ENCODE assay signal across 21 mouse cellular contexts in genomic region chr3:132353204-132353603, GRCm38 (mm10).
DNase-seq lines count a peak whose midpoint lies in the region; ATAC-seq lines count a peak whose summit lies in the region.
"Had no signal": no experiment of that assay in that cellular context is flagged by ENCODE, and none has a peak within 500 bp of the region (broad histone marks: within the 10 kb centered on the region; RNA-seq: fewer than 3 reads in every experiment).

No protein-coding gene starts in this region.

- DNase-seq in forebrain, embryonic 11.5 days (ENCODE audit: low spot score): peak; percentile 52
- no peak for DNase-seq in forebrain, embryonic 10.5 days (ENCODE audit: extremely low spot score, low spot score)
- DNase-seq in midbrain, embryonic 11.5 days (ENCODE audit: low spot score, missing footprints): no peak
- DNase-seq in midbrain, embryonic 10.5 days (ENCODE audit: low spot score): no peak
- DNase-seq: adrenal gland, adult 2 months; adrenal gland, postnatal 10 days; adrenal gland, postnatal 25 days; cerebellum, adult 11 months; cerebellum, adult 18-20 months; cerebellum, adult 8-10 months; cerebellum, adult 9-11 months; cerebellum, postnatal 14 days; cerebellum, postnatal 36 days had no signal

- no peak for ATAC-seq in forebrain, embryonic 11.5 days (replicated peaks; ENCODE audit: low FRiP score)
- peak; percentile 24; the same call in 1 of the 2 replicates for ATAC-seq in midbrain, embryonic 11.5 days (ENCODE audit: low FRiP score)
- 0 out of 2 replicates have a peak, but pooled peaks have one; percentile 21 for ATAC-seq in megakaryocyte, adult 5-6 weeks (ENCODE audit: poor library complexity, severe bottlenecking)
- ATAC-seq in megakaryocyte-erythroid progenitor cell, adult 5-6 weeks (replicated peaks; ENCODE audit: low FRiP score, low TSS enrichment, poor library complexity, severe bottlenecking): no peak
- ATAC-seq: forebrain, embryonic 14.5 days; forebrain, embryonic 16.5 days had no signal

- 82% methylated on average over 2 of the region's 2 CpGs for WGBS in forebrain, embryonic 11.5 days
- 80% methylated on average over 2 of the region's 2 CpGs for WGBS in forebrain, embryonic 10.5 days
- 70% methylated on average over 2 of the region's 2 CpGs for WGBS in midbrain, embryonic 11.5 days
- 84% methylated on average over 2 of the region's 2 CpGs for WGBS in midbrain, embryonic 10.5 days

- H3K9ac ChIP-seq in forebrain, embryonic 11.5 days (ENCODE audit: low read length): no peak overlapping the region
- no peak overlapping the region for H3K9ac ChIP-seq in midbrain, embryonic 11.5 days (ENCODE audit: low read length)
- H3K9ac ChIP-seq: embryonic facial prominence, embryonic 13.5 days; embryonic facial prominence, embryonic 15.5 days; forebrain, embryonic 12.5 days had no signal

- no peaks in the 10 kb centered on the region for H3K27me3 ChIP-seq in forebrain, embryonic 11.5 days (ENCODE audit: control insufficient read depth, insufficient read depth, low read length)
- H3K27me3 ChIP-seq in forebrain, embryonic 10.5 days (ENCODE audit: poor library complexity, severe bottlenecking): no peaks in the 10 kb centered on the region
- H3K27me3 ChIP-seq in midbrain, embryonic 11.5 days (ENCODE audit: control insufficient read depth, insufficient read depth, low read length): no peaks in the 10 kb centered on the region
- no peaks in the 10 kb centered on the region for H3K27me3 ChIP-seq in midbrain, embryonic 10.5 days (ENCODE audit: low read depth, poor library complexity, severe bottlenecking)
- H3K27me3 ChIP-seq: embryonic facial prominence, embryonic 13.5 days; embryonic facial prominence, embryonic 15.5 days; forebrain, embryonic 12.5 days had no signal

- no peaks in the 10 kb centered on the region for H3K4me1 ChIP-seq in forebrain, embryonic 11.5 days (replicated peaks; ENCODE audit: control insufficient read depth, insufficient read depth, low read length)
- H3K4me1 ChIP-seq in forebrain, embryonic 10.5 days: no peaks in the 10 kb centered on the region
- no peaks in the 10 kb centered on the region for H3K4me1 ChIP-seq in midbrain, embryonic 11.5 days (ENCODE audit: control insufficient read depth, insufficient read depth, low read length)
- H3K4me1 ChIP-seq in midbrain, embryonic 10.5 days: no peaks in the 10 kb centered on the region
- H3K4me1 ChIP-seq: embryonic facial prominence, embryonic 13.5 days; embryonic facial prominence, embryonic 15.5 days; forebrain, embryonic 12.5 days had no signal

- no peak overlapping the region for H3K4me2 ChIP-seq in forebrain, embryonic 11.5 days (ENCODE audit: low read depth, low read length, severe bottlenecking)
- no peak overlapping the region for H3K4me2 ChIP-seq in midbrain, embryonic 11.5 days
- H3K4me2 ChIP-seq: embryonic facial prominence, embryonic 13.5 days; embryonic facial prominence, embryonic 15.5 days; forebrain, embryonic 12.5 days had no signal

- H3K36me3 ChIP-seq in forebrain, embryonic 11.5 days (ENCODE audit: control insufficient read depth, insufficient read depth, low read length): no peaks in the 10 kb centered on the region
- H3K36me3 ChIP-seq in forebrain, embryonic 10.5 days (replicated peaks): no peaks in the 10 kb centered on the region
- H3K36me3 ChIP-seq in midbrain, embryonic 11.5 days (ENCODE audit: control insufficient read depth, insufficient read depth, low read length): no peaks in the 10 kb centered on the region
- H3K36me3 ChIP-seq in midbrain, embryonic 10.5 days: no peaks in the 10 kb centered on the region
- H3K36me3 ChIP-seq: embryonic facial prominence, embryonic 13.5 days; embryonic facial prominence, embryonic 15.5 days; forebrain, embryonic 12.5 days had no signal

- H3K9me3 ChIP-seq in forebrain, embryonic 11.5 days (ENCODE audit: control insufficient read depth, low read length): no peaks in the 10 kb centered on the region
- H3K9me3 ChIP-seq in forebrain, embryonic 10.5 days: no peaks in the 10 kb centered on the region
- no peaks in the 10 kb centered on the region for H3K9me3 ChIP-seq in midbrain, embryonic 11.5 days (ENCODE audit: control insufficient read depth, low read length)
- no peaks in the 10 kb centered on the region for H3K9me3 ChIP-seq in midbrain, embryonic 10.5 days (replicated peaks)
- H3K9me3 ChIP-seq: embryonic facial prominence, embryonic 13.5 days; embryonic facial prominence, embryonic 15.5 days; forebrain, embryonic 12.5 days had no signal

- H3K27ac ChIP-seq in forebrain, embryonic 11.5 days (ENCODE audit: low read depth, low read length): no peak overlapping the region
- no peak overlapping the region for H3K27ac ChIP-seq in forebrain, embryonic 10.5 days
- H3K27ac ChIP-seq in midbrain, embryonic 11.5 days (ENCODE audit: low read depth, low read length): no peak overlapping the region
- no peak overlapping the region for H3K27ac ChIP-seq in midbrain, embryonic 10.5 days (replicated peaks)
- H3K27ac ChIP-seq: embryonic facial prominence, embryonic 13.5 days; embryonic facial prominence, embryonic 15.5 days; forebrain, embryonic 12.5 days had no signal

- H3K4me3 ChIP-seq in forebrain, embryonic 11.5 days (ENCODE audit: low read depth, low read length): no peak overlapping the region
- H3K4me3 ChIP-seq in forebrain, embryonic 10.5 days: no peak overlapping the region
- no peak overlapping the region for H3K4me3 ChIP-seq in midbrain, embryonic 11.5 days (ENCODE audit: low read depth, low read length)
- no peak overlapping the region for H3K4me3 ChIP-seq in midbrain, embryonic 10.5 days
- H3K4me3 ChIP-seq: embryonic facial prominence, embryonic 13.5 days; embryonic facial prominence, embryonic 15.5 days; erythroblast, embryonic 14.5 days; forebrain, embryonic 12.5 days had no signal

Comparison
In these comparisons a context has a peak if more than half of its experiments do, and no peak if none do; other contexts are left out.
1. ATAC-seq: peak in midbrain, embryonic 11.5 days (single experiment) and megakaryocyte, adult 5-6 weeks (single experiment); none in forebrain, embryonic 11.5 days (single experiment) and megakaryocyte-erythroid progenitor cell, adult 5-6 weeks (single experiment).